Mouse (Mus musculus): ENCODE results near the gene Slc39a11.

GRCm38 (mm10) chr11:113562326-113562725 lies 87.6 kb downstream of the Slc39a11 start:
- TF ChIP-seq ZKSCAN1 (IDR thresholded peaks at IDR 0.05; ENCODE audit: borderline replicate concordance, low read depth, low read length) (no peak), MYC (IDR thresholded peaks at IDR 0.05; ENCODE audit: low read depth, low read length) (no peak)

Measured in CH12.LX (cell line).